Comparison of ENCODE assay signal across 8 mouse cellular contexts in genomic region chr7:98701771-98702170, GRCm38 (mm10). TPM values are rescaled to one million over a fixed set of nuclear protein-coding genes. Genes with fewer than 3 reads are reported as not detected.
A peak's percentile ranks its signal among the peaks of the same experiment; 100 is the strongest.
DNase-seq lines count a peak whose midpoint lies in the region; ATAC-seq and TF ChIP-seq lines count a peak whose summit lies in the region.

No protein-coding gene starts in this region.

- intact Hi-C loops in left cerebral cortex, postnatal 25 days (cut with DNase I): loop anchor here (10.0 kb wide), 1 partner anchor 217 kb away; the partner anchor contains the start of gene Lrrc32

- H3K4me3 ChIP-seq in heart, embryonic 12.5 days: peak overlapping the region; percentile 94
- H3K4me3 ChIP-seq in ES-E14 (ENCODE audit: insufficient read depth in 1 of 2, low read depth in 1 of 2, low read length in 2 of 2, poor library complexity in 1 of 2, severe bottlenecking in 1 of 2): peak overlapping the region; percentile 76 to 84
- peak overlapping the region; percentile 97 for H3K4me3 ChIP-seq in forebrain, embryonic 13.5 days
- H3K4me3 ChIP-seq in limb, embryonic 15.5 days: peak overlapping the region; percentile 93

- H3K9me3 ChIP-seq in heart, embryonic 12.5 days (replicated peaks): no peaks in the 10 kb centered on the region
- no peaks in the 10 kb centered on the region for H3K9me3 ChIP-seq in ES-E14 (ENCODE audit: control insufficient read depth, insufficient read depth, low read depth, low read length)
- H3K9me3 ChIP-seq in forebrain, embryonic 13.5 days (replicated peaks): no peaks in the 10 kb centered on the region
- no peaks in the 10 kb centered on the region for H3K9me3 ChIP-seq in limb, embryonic 15.5 days

- H3K27me3 ChIP-seq in heart, embryonic 12.5 days (replicated peaks): no peaks in the 10 kb centered on the region
- H3K27me3 ChIP-seq in forebrain, embryonic 13.5 days: no peaks in the 10 kb centered on the region
- H3K27me3 ChIP-seq in limb, embryonic 15.5 days: no peaks in the 10 kb centered on the region

- H3K9ac ChIP-seq in heart, embryonic 12.5 days: peak overlapping the region; percentile 96
- peak overlapping the region; percentile 93; the same call in 1 of the 2 replicates for H3K9ac ChIP-seq in ES-E14 (ENCODE audit: insufficient read depth, low read depth, low read length, poor library complexity, severe bottlenecking)
- peak overlapping the region; percentile 97 for H3K9ac ChIP-seq in forebrain, embryonic 13.5 days
- H3K9ac ChIP-seq in limb, embryonic 15.5 days: peak overlapping the region; percentile 65

- H3K4me2 ChIP-seq in heart, embryonic 12.5 days: peak overlapping the region; percentile 81
- H3K4me2 ChIP-seq in forebrain, embryonic 13.5 days: peak overlapping the region; percentile 81
- peak overlapping the region; percentile 63 for H3K4me2 ChIP-seq in limb, embryonic 15.5 days

- in situ Hi-C loops in ES-E14 (cut with MboI; ENCODE audit: low sequenced_read_pairs in 2 of 2, unreplicated experiment in 2 of 2): no loop called here

- DNase-seq in heart, adult 18-20 months: no peak
- DNase-seq in ES-E14 (ENCODE audit: low read depth, low spot score): no peak
- DNase-seq in layer of hippocampus, postnatal 14 days (ENCODE audit: low spot score in 2 of 2): no peak
- no peak for DNase-seq in left cerebral cortex, postnatal 25 days (ENCODE audit: low spot score in 2 of 2)

- H3K27ac ChIP-seq in heart, embryonic 12.5 days (ENCODE audit: poor library complexity, severe bottlenecking): peak overlapping the region; percentile 90; the same call in 1 of the 2 replicates
- no peak overlapping the region for H3K27ac ChIP-seq in ES-E14 (ENCODE audit: insufficient read depth, low read depth, low read length, poor library complexity, severe bottlenecking)
- H3K27ac ChIP-seq in forebrain, embryonic 13.5 days: peak overlapping the region; percentile 19; the same call in 1 of the 2 replicates
- H3K27ac ChIP-seq in limb, embryonic 15.5 days: peak overlapping the region; percentile 89; the same call in 1 of the 2 replicates

- WGBS in heart, embryonic 12.5 days: 34% methylated on average over 7 of the region's 7 CpGs
- 65% methylated on average over 7 of the region's 7 CpGs for WGBS in forebrain, embryonic 13.5 days
- 38% methylated on average over 7 of the region's 7 CpGs for WGBS in limb, embryonic 15.5 days

- no peaks in the 10 kb centered on the region for H3K36me3 ChIP-seq in heart, embryonic 12.5 days
- H3K36me3 ChIP-seq in ES-E14 (ENCODE audit: control insufficient read depth, insufficient read depth, low read length, poor library complexity, severe bottlenecking): no peaks in the 10 kb centered on the region; the same call in 1 of the 2 replicates
- H3K36me3 ChIP-seq in forebrain, embryonic 13.5 days (ENCODE audit: poor library complexity, severe bottlenecking): no peaks in the 10 kb centered on the region
- H3K36me3 ChIP-seq in limb, embryonic 15.5 days: no peaks in the 10 kb centered on the region

- peaks cover 25% of the 10 kb centered on the region for H3K4me1 ChIP-seq in heart, embryonic 12.5 days (replicated peaks)
- peaks cover 2% of the 10 kb centered on the region in 2 experiments; a peak in 2 of 4 replicates for H3K4me1 ChIP-seq in ES-E14 (ENCODE audit: control insufficient read depth in 2 of 2, insufficient read depth in 2 of 2, low read length in 2 of 2, poor library complexity in 1 of 2)
- H3K4me1 ChIP-seq in forebrain, embryonic 13.5 days: peaks cover 27% of the 10 kb centered on the region
- peaks cover 23% of the 10 kb centered on the region for H3K4me1 ChIP-seq in limb, embryonic 15.5 days

- no peak for ATAC-seq in heart, embryonic 12.5 days (ENCODE audit: insufficient number of reproducible peaks, low FRiP score)
- ATAC-seq in forebrain, embryonic 13.5 days: no peak
- no peak for ATAC-seq in limb, embryonic 15.5 days (ENCODE audit: insufficient number of reproducible peaks, low FRiP score, low TSS enrichment, low read depth)
- no peak for ATAC-seq in frontal cortex, adult (ENCODE audit: low TSS enrichment)

TF ChIP-seq in ES-E14, 5 proteins besides CTCF, POLR2A, EP300 and RAD21:
- TF ChIP-seq ZC3H11A (IDR thresholded peaks at IDR 0.05; ENCODE audit: borderline replicate concordance, low read depth, low read length): no peak
- TF ChIP-seq MAFK (IDR thresholded peaks at IDR 0.05; ENCODE audit: insufficient read depth, low read depth, low read length): no peak
- TF ChIP-seq HCFC1 (IDR thresholded peaks at IDR 0.05; ENCODE audit: borderline replicate concordance, insufficient read depth, low read length): no peak
- no peak for TF ChIP-seq CHD2 (IDR thresholded peaks at IDR 0.05; ENCODE audit: low read depth, low read length)
- TF ChIP-seq ZNF384 (IDR thresholded peaks at IDR 0.05; ENCODE audit: low read depth, low read length): no peak

RNA-seq across cellular contexts. Expression of gene Thap12, which starts 1.1 kb away (rescaled TPM):
- polyA plus RNA-seq in heart, embryonic 12.5 days (2016; fragmentation: Nextera tagmentation; extraction: Ambion mirVana): 49.2 and 50.1 TPM in 2 replicates
- total RNA-seq in heart, adult 18-20 months (2021): 10 to 100 TPM; 77.9 to 83.9 TPM
- total RNA-seq in ES-E14 (2012; rRNA removed): 19.9 and 29.9 TPM in 2 replicates
- polyA plus RNA-seq in forebrain, embryonic 13.5 days (2015; fragmentation: Nextera tagmentation; extraction: Ambion mirVana): 45.1 and 48.7 TPM in 2 replicates
- 49.9 and 57.0 TPM in 2 replicates for polyA plus RNA-seq in limb, embryonic 15.5 days (2015; fragmentation: Nextera tagmentation; extraction: Ambion mirVana)
- 10 to 100 TPM; 72.3 to 74.9 TPM for total RNA-seq in layer of hippocampus, postnatal 14 days (2021)
- 10 to 100 TPM; 60.8 to 61.8 TPM for total RNA-seq in left cerebral cortex, postnatal 25 days (2021)

RNA-seq across cellular contexts. Expression of gene Emsy, which starts 45.2 kb away (rescaled TPM):
- 28.2 and 34.1 TPM in 2 replicates for polyA plus RNA-seq in heart, embryonic 12.5 days (2016; fragmentation: Nextera tagmentation; extraction: Ambion mirVana)
- 10 to 100 TPM; 16.7 to 23.8 TPM for total RNA-seq in heart, adult 18-20 months (2021)
- 25.5 and 30.7 TPM in 2 replicates for total RNA-seq in ES-E14 (2012; rRNA removed)
- 35.8 and 37.7 TPM in 2 replicates for polyA plus RNA-seq in forebrain, embryonic 13.5 days (2015; fragmentation: Nextera tagmentation; extraction: Ambion mirVana)
- polyA plus RNA-seq in limb, embryonic 15.5 days (2015; fragmentation: Nextera tagmentation; extraction: Ambion mirVana): 23.8 and 25.5 TPM in 2 replicates
- total RNA-seq in layer of hippocampus, postnatal 14 days (2021): 10 to 100 TPM; 60.9 to 63.1 TPM
- 10 to 100 TPM; 62.4 to 68.4 TPM for total RNA-seq in left cerebral cortex, postnatal 25 days (2021)
